Mouse (Mus musculus) myocyte (in vitro differentiated cells): Measurements from ENCODE around the gene Zmynd8.

Experiments
- CEBPB ChIP-seq: IDR thresholded peaks from 2 replicates; pipeline ENCODE4 v1.6.1; 2011; ENCODE audit warnings: mild to moderate bottlenecking, moderate library complexity; ENCODE audit not compliant: poor library complexity, insufficient read depth, severe bottlenecking
- E2F4 ChIP-seq: IDR thresholded peaks from one replicate; pipeline ENCODE4 v1.6.1; 2011; ENCODE audit warnings: mild to moderate bottlenecking, control low read depth, moderate library complexity; ENCODE audit not compliant: insufficient read depth
- MAX ChIP-seq: IDR thresholded peaks from one replicate; pipeline ENCODE4 v1.6.1; 2011; ENCODE audit warnings: low read depth, mild to moderate bottlenecking, control low read depth
- MYOG ChIP-seq, 3 experiments: IDR thresholded peaks; one replicate each; pipeline ENCODE4 v1.6.1; 2011; ENCODE audit warnings: control low read depth in 2 of 3, low read depth in 2 of 3, mild to moderate bottlenecking in 2 of 3; ENCODE audit not compliant: insufficient read length in 2 of 3, control insufficient read depth in 1 of 3, insufficient read depth in 1 of 3
- POLR2A ChIP-seq: IDR thresholded peaks from one replicate; pipeline ENCODE4 v1.6.1; 2011; ENCODE audit warnings: low read depth, mild to moderate bottlenecking, control low read depth, moderate library complexity; ENCODE audit not compliant: insufficient read length
- TCF3 ChIP-seq: IDR thresholded peaks from one replicate; pipeline ENCODE4 v1.6.1; 2011; ENCODE audit warnings: low read depth, control low read depth; ENCODE audit not compliant: insufficient read length
- USF1 ChIP-seq: IDR thresholded peaks from one replicate; pipeline ENCODE4 v1.6.1; 2011; ENCODE audit warnings: low read depth, mild to moderate bottlenecking, control low read depth, moderate library complexity

- no peak for TF ChIP-seq POLR2A
- no peak for TF ChIP-seq TCF3
- no peak for TF ChIP-seq E2F4
- no peak for TF ChIP-seq MYOG (IDR thresholded peaks at IDR 0.05; ENCODE audit: control insufficient read depth in 1 of 3, insufficient read depth in 1 of 3, insufficient read length in 2 of 3, low read depth in 2 of 3)
- TF ChIP-seq CEBPB: no peak
- TF ChIP-seq USF1: no peak
- TF ChIP-seq MAX: no peak
These were observed 147.7 kb downstream of the Zmynd8 start for GRCm38 (mm10) chr2:165751068-165751467.
